Mouse (Mus musculus) stomach, embryonic 14.5 days (tissue): ENCODE data around the gene Acaa1b. TPM values are rescaled to one million over a fixed set of nuclear protein-coding genes. Genes with fewer than 3 reads are reported as not detected.
A peak's percentile ranks its signal among the peaks of the same experiment; 100 is the strongest.

Source experiments
- ATAC-seq: fragments of 200-750 bp; cut with Nextera tagmentation; 2 replicates; pipeline ENCODE4 v1.8.0; 2017; ENCODE audit warnings: low read depth, moderate TSS enrichment; ENCODE audit not compliant: insufficient number of reproducible peaks, insufficient read depth, low FRiP score
- H3K27ac ChIP-seq: fragments of 300-500 bp; sonication (generic); 2 replicates; pipeline ENCODE4 v1.5.1; 2014; ENCODE audit warnings: mild to moderate bottlenecking, low read length, moderate library complexity, mixed read lengths
- H3K27me3 ChIP-seq: fragments of 300-500 bp; sonication (generic); 2 replicates; pipeline ENCODE4 v1.6.1; 2014; ENCODE audit warnings: low read length, control low read depth, mixed read lengths; ENCODE audit not compliant: control insufficient read depth, insufficient read depth
- H3K36me3 ChIP-seq: fragments of 300-500 bp; sonication (generic); 2 replicates; pipeline ENCODE4 v1.6.1; 2014; ENCODE audit warnings: mild to moderate bottlenecking, control low read depth, low read length, moderate library complexity, mixed read lengths; ENCODE audit not compliant: control insufficient read depth, insufficient read depth
- H3K4me1 ChIP-seq: fragments of 300-500 bp; sonication (generic); 2 replicates; pipeline ENCODE4 v1.6.1; 2014; ENCODE audit warnings: low read length, control low read depth, mixed read lengths; ENCODE audit not compliant: control insufficient read depth, insufficient read depth
- H3K4me2 ChIP-seq: fragments of 300-500 bp; sonication (generic); replicated peaks from 2 replicates; pipeline ENCODE4 v1.6.1; 2014; ENCODE audit warnings: low read depth, low read length, control low read depth
- H3K4me3 ChIP-seq: fragments of 300-500 bp; sonication (generic); 2 replicates; pipeline ENCODE4 v1.5.1; 2014; ENCODE audit warnings: low read depth, low read length, control low read depth
- H3K9ac ChIP-seq: fragments of 300-500 bp; sonication (generic); replicated peaks from 2 replicates; pipeline ENCODE4 v1.6.1; 2014; ENCODE audit warnings: low read depth, mild to moderate bottlenecking, control low read depth, low read length, moderate library complexity, mixed read lengths
- H3K9me3 ChIP-seq: fragments of 300-500 bp; sonication (generic); 2 replicates; pipeline ENCODE4 v1.6.1; 2016; ENCODE audit warnings: low read depth, low read length, control low read depth; ENCODE audit not compliant: control insufficient read depth
- WGBS: fragments of 180-500 bp; shearing (Covaris S2); extraction: QIAGEN DNeasy Blood & Tissue Kit; methylation state at CpG from one replicate; pipeline ENCODE4 v1.1.7; 2014; 5-methylcytosine and 5-hydroxymethylcytosine counted together
- polyA plus RNA-seq: library from polyadenylated mRNA; unstranded; fragments of >200 nt; fragmentation: Nextera tagmentation; extraction: Ambion mirVana; gene quantifications from 2 replicates; pipeline ENCODE4 v1.2.1, GENCODE M21; 2014

The Acaa1b gene
- polyA plus RNA-seq, 1 experiment from 2014 or later, result 0.91 TPM

- Histone ChIP-seq H3K27me3 (no peaks in the 10 kb centered on the region), H3K4me3 (peak overlapping the region; percentile 61), H3K36me3 (no peaks in the 10 kb centered on the region), H3K9ac (peak overlapping the region; percentile 10; the same call in 1 of the 2 replicates), H3K9me3 (no peaks in the 10 kb centered on the region), H3K4me2 (peak overlapping the region; percentile 87), H3K4me1 (0 out of 2 replicates have a peak, but pooled peaks cover 4% of the 10 kb centered on the region), H3K27ac (no peak overlapping the region)
- 2% methylated on average over 19 of the region's 19 CpGs for WGBS
- no peak for ATAC-seq
These were observed 54.1 kb downstream of the Acaa1b start for GRCm38 (mm10) chr9:119102783-119103113.

DNA sequence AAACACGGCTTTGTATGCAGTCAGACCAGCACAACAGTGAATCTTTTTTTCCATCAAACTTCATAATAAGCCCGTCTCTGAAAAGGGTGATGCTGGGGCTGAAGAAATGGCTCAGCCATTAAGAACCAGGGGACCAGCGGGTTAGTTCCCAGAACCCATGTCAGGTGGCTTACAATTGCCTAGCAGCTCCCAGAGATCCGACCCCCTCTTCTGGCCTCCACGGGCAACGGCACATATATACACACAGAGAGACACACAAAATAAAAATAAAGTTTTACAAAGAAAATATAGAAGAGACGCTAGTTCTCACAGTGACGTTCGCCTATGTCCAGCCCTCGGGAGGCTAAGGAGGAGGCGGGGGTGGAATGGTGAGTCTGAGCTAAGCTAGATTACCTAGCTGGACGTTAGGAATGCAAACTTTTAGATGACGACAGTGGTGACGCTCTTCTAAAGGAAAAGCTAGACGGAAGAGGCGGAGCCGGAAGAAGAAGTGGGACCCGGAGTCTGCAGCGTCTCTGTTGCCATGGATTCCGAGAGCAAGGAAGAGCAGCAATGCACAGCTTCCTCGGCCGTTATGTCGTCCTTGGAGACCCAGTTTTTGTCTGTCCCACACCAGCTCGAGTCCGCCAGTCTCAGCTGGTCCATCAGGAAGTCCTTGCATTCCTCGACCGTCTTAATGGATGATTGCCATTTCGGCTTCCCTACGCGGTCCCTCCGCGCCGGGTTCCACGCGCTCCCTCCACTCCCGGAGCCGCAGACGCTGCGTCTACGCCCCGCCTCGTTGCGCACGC is 54.7 kb downstream of the Acaa1b start, which contains the start of gene Dlec1:
Dlec1 (plus strand) TSS at position 487 of the 791 bp plus-strand sequence.
- Histone ChIP-seq H3K4me3 (peak within 1 kb of the TSS; percentile 61), H3K9ac (peak within 1 kb of the TSS; percentile 10; the same call in 1 of the 2 replicates), H3K4me1 (0 out of 2 replicates have a peak, but pooled peaks cover 4% of the 10 kb centered on the region), H3K36me3 (no peaks in the 10 kb centered on the region), H3K4me2 (peak within 1 kb of the TSS; percentile 87), H3K27me3 (no peaks in the 10 kb centered on the region), H3K27ac (no peak within 1 kb of the TSS), H3K9me3 (no peaks in the 10 kb centered on the region)
- ATAC-seq, result peak; percentile 86
- WGBS, result 2% methylated on average over 44 of the region's 44 CpGs

DNA sequence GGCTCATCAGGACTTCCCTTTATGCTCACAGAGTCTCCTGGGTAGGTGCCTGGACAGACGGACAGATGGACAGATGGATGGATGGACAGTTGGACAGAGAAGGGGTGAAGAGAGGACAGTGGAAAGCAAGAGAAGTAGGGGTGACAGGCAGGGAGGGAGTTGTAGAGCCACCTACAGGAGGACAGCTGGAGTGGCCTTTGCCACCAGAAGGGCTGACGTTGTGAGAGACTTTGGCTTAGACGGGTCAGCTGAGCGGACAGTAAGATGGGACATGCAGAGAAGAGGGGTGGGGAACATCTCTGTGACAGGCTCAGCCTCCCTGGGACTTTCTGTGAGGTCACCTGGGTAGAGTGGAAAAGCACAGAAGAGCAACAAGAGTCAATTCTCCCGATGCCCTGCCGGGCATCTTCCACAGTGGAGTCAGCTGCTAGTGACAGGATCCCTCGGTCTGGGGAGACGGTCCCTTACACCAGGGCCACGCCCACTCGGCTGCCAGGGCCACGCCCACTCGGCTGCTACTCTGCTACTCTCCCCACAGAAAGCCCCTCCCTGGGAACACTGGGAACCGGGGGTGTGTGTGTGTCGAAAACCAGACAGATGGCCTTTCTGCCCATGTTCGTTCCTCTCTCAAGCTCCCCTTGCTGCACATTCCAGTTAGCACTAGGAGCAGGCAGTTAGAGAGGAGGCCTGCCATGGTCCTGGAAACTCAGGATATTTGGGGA is 56.6 kb downstream of the Acaa1b start:
- H3K27ac ChIP-seq, result no peak overlapping the region
- H3K9ac ChIP-seq, result no peak overlapping the region
- WGBS, result 17% methylated on average over 15 of the region's 15 CpGs
- no peaks in the 10 kb centered on the region for H3K27me3 ChIP-seq
- no peak overlapping the region for H3K4me3 ChIP-seq
- no peaks in the 10 kb centered on the region for H3K36me3 ChIP-seq
- no peaks in the 10 kb centered on the region for H3K9me3 ChIP-seq
- 0 out of 2 replicates have a peak, but pooled peaks cover 4% of the 10 kb centered on the region for H3K4me1 ChIP-seq
- no peak overlapping the region for H3K4me2 ChIP-seq
- ATAC-seq, result no peak

Other genes starting within 250 kb of the Acaa1b start
- 26.6 and 26.7 TPM in 2 replicates for gene Ctdspl, start 230.6 kb downstream of the Acaa1b start, polyA plus RNA-seq
- 31.6 and 37.9 TPM in 2 replicates for gene Vill, start 104.3 kb downstream of the Acaa1b start, polyA plus RNA-seq
- gene Plcd1, start 63.6 kb downstream of the Acaa1b start, polyA plus RNA-seq, result 44.2 and 44.3 TPM in 2 replicates
- gene Dlec1, start 54.6 kb downstream of the Acaa1b start, polyA plus RNA-seq, result 0.65 and 0.66 TPM in 2 replicates
- not detected in 2 replicates for gene Gm47289, start 2.1 kb upstream of the Acaa1b start, polyA plus RNA-seq
- not detected in 2 replicates for gene Slc22a13, start 52.0 kb upstream of the Acaa1b start, polyA plus RNA-seq
- 16.6 and 16.9 TPM in 2 replicates for gene Oxsr1, start 165.3 kb upstream of the Acaa1b start, polyA plus RNA-seq
- gene Acaa1a, start 182.6 kb upstream of the Acaa1b start, polyA plus RNA-seq, result 99.1 and 101 TPM in 2 replicates
- gene Myd88, start 184.3 kb upstream of the Acaa1b start, polyA plus RNA-seq, result 28.4 and 33.9 TPM in 2 replicates
- gene Xylb, start 200.3 kb upstream of the Acaa1b start, polyA plus RNA-seq, result 5.0 and 5.2 TPM in 2 replicates
- not detected in 2 replicates for gene Slc22a14, start 208.5 kb upstream of the Acaa1b start, polyA plus RNA-seq
- gene Acvr2b, start 245.0 kb upstream of the Acaa1b start, polyA plus RNA-seq, result 24.2 and 29.4 TPM in 2 replicates